Mouse (Mus musculus) urinary bladder, adult 2 months (tissue): ENCODE measurements around the gene 4930415O20Rik. TPM values are rescaled to one million over a fixed set of nuclear protein-coding genes. Genes with fewer than 3 reads are reported as not detected.
A peak's percentile ranks its signal among the peaks of the same experiment; 100 is the strongest.

Experiments used
- DNase-seq: peaks from one replicate; pipeline ENCODE4 v3.0.0; 2022; ENCODE audit warnings: low spot score
- polyA plus RNA-seq: library from polyadenylated mRNA; depleted of rRNA; stranded (reverse); fragments of >200 nt; gene quantifications from 2 replicates; pipeline ENCODE4 v1.2.3, GENCODE M21; 2012

The 4930415O20Rik gene
- polyA plus RNA-seq, 1 experiment = not detected

- no peak for DNase-seq
Measured at GRCm38 (mm10) chr15:98606051-98606536, 35.3 kb downstream of the 4930415O20Rik start.

GRCm38 (mm10) chr15:98606739-98607138 lies 35.9 kb downstream of the 4930415O20Rik start:
- DNase-seq = no peak

- no peak for DNase-seq
Measured at GRCm38 (mm10) chr15:98607557-98607956, 36.8 kb downstream of the 4930415O20Rik start.

- no peak for DNase-seq
Measured at GRCm38 (mm10) chr15:98608058-98608783, 37.4 kb downstream of the 4930415O20Rik start.

GRCm38 (mm10) chr15:98608784-98609250 lies 38.0 kb downstream of the 4930415O20Rik start:
- DNase-seq = no peak

- peak; percentile 68 for DNase-seq
Measured at GRCm38 (mm10) chr15:98609331-98610130, 38.7 kb downstream of the 4930415O20Rik start, which contains the start of gene Adcy6. Gene Adcy6 (minus strand): TSS chr15:98610076.

- no peak for DNase-seq
Measured at GRCm38 (mm10) chr15:98610131-98610633, 39.4 kb downstream of the 4930415O20Rik start.

- no peak for DNase-seq
Measured at GRCm38 (mm10) chr15:98612229-98612628, 41.4 kb downstream of the 4930415O20Rik start.

GRCm38 (mm10) chr15:98614551-98614950 lies 43.7 kb downstream of the 4930415O20Rik start:
- DNase-seq = no peak

- DNase-seq = no peak
Measured at GRCm38 (mm10) chr15:98614971-98615370, 44.2 kb downstream of the 4930415O20Rik start.

GRCm38 (mm10) chr15:98615751-98616150 lies 44.9 kb downstream of the 4930415O20Rik start:
- DNase-seq = no peak

- no peak for DNase-seq
Measured at GRCm38 (mm10) chr15:98616362-98617175, 45.8 kb downstream of the 4930415O20Rik start.

GRCm38 (mm10) chr15:98617176-98617537 lies 46.4 kb downstream of the 4930415O20Rik start:
- DNase-seq = peak; percentile 73

GRCm38 (mm10) chr15:98622199-98622598 lies 51.4 kb downstream of the 4930415O20Rik start:
- no peak for DNase-seq

- DNase-seq = no peak
Measured at GRCm38 (mm10) chr15:98622721-98623120, 51.9 kb downstream of the 4930415O20Rik start.

GRCm38 (mm10) chr15:98623361-98623821 lies 52.6 kb downstream of the 4930415O20Rik start:
- DNase-seq = no peak

- no peak for DNase-seq
Measured at GRCm38 (mm10) chr15:98626078-98626477, 55.3 kb downstream of the 4930415O20Rik start.

- no peak for DNase-seq
Measured at GRCm38 (mm10) chr15:98626487-98627212, 55.8 kb downstream of the 4930415O20Rik start.

GRCm38 (mm10) chr15:98628589-98629254 lies 57.9 kb downstream of the 4930415O20Rik start:
- DNase-seq = no peak

GRCm38 (mm10) chr15:98629464-98629863 lies 58.7 kb downstream of the 4930415O20Rik start:
- DNase-seq = no peak
